Mouse (Mus musculus) embryonic facial prominence, embryonic 10.5 days (tissue): Measurements from ENCODE around the gene Dusp27. TPM values are rescaled to one million over a fixed set of nuclear protein-coding genes. Genes with fewer than 3 reads are reported as not detected.

Experiments used
- polyA plus RNA-seq: library from polyadenylated mRNA; unstranded; fragments of >200 nt; fragmentation: Nextera tagmentation; extraction: Ambion mirVana; gene quantifications from 2 replicates; pipeline ENCODE4 v1.2.1, GENCODE M21; 2016

The Dusp27 gene
- polyA plus RNA-seq, 1 experiment from 2014 or later: 2.5 TPM

Other genes starting within 250 kb of the Dusp27 start
- gene Pou2f1, start 125.2 kb downstream of the Dusp27 start, polyA plus RNA-seq: 27.0 and 28.1 TPM in 2 replicates
- gene Gpa33, start 2.3 kb upstream of the Dusp27 start, polyA plus RNA-seq: 0.11 and 0.15 TPM in 2 replicates
- gene Mael, start 110.8 kb upstream of the Dusp27 start, polyA plus RNA-seq: 0.15 TPM in 1 of 2 replicates, not detected in the other
- gene Ildr2, start 126.2 kb upstream of the Dusp27 start, polyA plus RNA-seq: 1.8 and 3.3 TPM in 2 replicates